In the genomic region with DNA sequence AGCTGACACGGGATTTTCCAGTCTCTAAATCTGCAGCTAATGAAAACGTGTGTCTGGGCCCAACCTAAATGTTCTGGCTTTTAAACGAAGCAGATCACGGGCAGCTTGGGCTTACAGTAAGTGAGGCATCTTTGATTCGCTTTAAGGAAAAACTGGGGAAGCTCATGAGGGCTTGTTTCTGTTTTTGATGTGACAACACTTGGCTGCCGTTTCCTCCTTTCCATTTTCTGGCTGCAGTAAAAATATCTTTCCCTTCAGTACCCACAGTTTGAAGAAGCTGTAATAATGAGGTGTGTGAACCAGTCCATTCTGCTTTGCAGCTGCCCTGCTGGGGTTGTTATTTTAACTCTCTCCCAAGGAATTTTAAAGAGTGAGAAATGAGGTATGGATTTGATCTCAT, we compare ENCODE assay signal across 17 mouse cellular contexts.
DNase-seq lines count a peak whose midpoint lies in the region; ATAC-seq and TF ChIP-seq lines count a peak whose summit lies in the region.
"Had no signal": no experiment of that assay in that cellular context is flagged by ENCODE, and none has a peak within 500 bp of the region (broad histone marks: within the 10 kb centered on the region; RNA-seq: fewer than 3 reads in every experiment).

No protein-coding gene starts in this region.

- no peak overlapping the region for H3K9ac ChIP-seq in hindbrain, embryonic 12.5 days
- no peak overlapping the region for H3K9ac ChIP-seq in hindbrain, embryonic 11.5 days (ENCODE audit: low read depth, low read length)
- no peak overlapping the region for H3K9ac ChIP-seq in forebrain, embryonic 14.5 days (ENCODE audit: low read length)
- H3K9ac ChIP-seq in midbrain, embryonic 14.5 days (replicated peaks; ENCODE audit: low read length), result no peak overlapping the region
- H3K9ac ChIP-seq: limb, embryonic 12.5 days; liver, embryonic 14.5 days; neural tube, embryonic 13.5 days had no signal

- H3K27me3 ChIP-seq in hindbrain, embryonic 12.5 days, result no peaks in the 10 kb centered on the region
- no peaks in the 10 kb centered on the region for H3K27me3 ChIP-seq in hindbrain, embryonic 11.5 days (ENCODE audit: control insufficient read depth, insufficient read depth, low read length)
- H3K27me3 ChIP-seq in forebrain, embryonic 14.5 days (replicated peaks; ENCODE audit: control insufficient read depth, insufficient read depth, low read length), result no peaks in the 10 kb centered on the region
- no peaks in the 10 kb centered on the region for H3K27me3 ChIP-seq in midbrain, embryonic 14.5 days (ENCODE audit: control insufficient read depth, insufficient read depth, low read length)
- no peaks in the 10 kb centered on the region for H3K27me3 ChIP-seq in limb, embryonic 10.5 days (ENCODE audit: low read depth, poor library complexity, severe bottlenecking)
- H3K27me3 ChIP-seq: limb, embryonic 12.5 days; neural tube, embryonic 13.5 days had no signal

- WGBS in hindbrain, embryonic 12.5 days, result 49% methylated on average over 6 of the region's 6 CpGs
- WGBS in hindbrain, embryonic 11.5 days, result 63% methylated on average over 6 of the region's 6 CpGs
- WGBS in forebrain, embryonic 14.5 days, result 10% methylated on average over 6 of the region's 6 CpGs
- WGBS in midbrain, embryonic 14.5 days, result 17% methylated on average over 6 of the region's 6 CpGs
- 59% methylated on average over 6 of the region's 6 CpGs for WGBS in limb, embryonic 10.5 days

- no peak for TF ChIP-seq CTCF in brain, embryonic 14.5 days (IDR thresholded peaks at IDR 0.05; ENCODE audit: borderline replicate concordance, extremely low read depth, insufficient read depth, insufficient read length)

- no peak for TF ChIP-seq POLR2A in brain, embryonic 14.5 days (IDR thresholded peaks at IDR 0.05; ENCODE audit: borderline replicate concordance, extremely low read depth, insufficient read depth, insufficient read length, poor library complexity, severe bottlenecking)

- DNase-seq in hindbrain, embryonic 11.5 days (ENCODE audit: low spot score), result no peak
- DNase-seq in brain, embryonic 14.5 days (ENCODE audit: low read depth), result peak; percentile 80
- DNase-seq in forebrain, embryonic 14.5 days (ENCODE audit: low spot score), result peak; percentile 58
- peak; percentile 38 for DNase-seq in midbrain, embryonic 14.5 days
- DNase-seq in gastrocnemius, postnatal 10 days, result no peak
- no peak for DNase-seq in limb, embryonic 10.5 days (ENCODE audit: low spot score)
- DNase-seq: cerebellum, postnatal 10 days; embryo, embryonic 11 days; gastrocnemius, postnatal 36 days; heart, postnatal 36 days; kidney, adult 8-10 months; kidney, postnatal 25 days had no signal

- H3K27ac ChIP-seq in hindbrain, embryonic 12.5 days, result 0 out of 2 replicates have a peak overlapping the region, but pooled peaks have one; percentile 17
- H3K27ac ChIP-seq in hindbrain, embryonic 11.5 days (ENCODE audit: low read depth, low read length), result no peak overlapping the region
- peak overlapping the region; percentile 41; the same call in 1 of the 2 replicates for H3K27ac ChIP-seq in forebrain, embryonic 14.5 days (ENCODE audit: low read depth, low read length)
- H3K27ac ChIP-seq in midbrain, embryonic 14.5 days (replicated peaks; ENCODE audit: low read depth, low read length), result peak overlapping the region; percentile 60; the same call in 1 of the 2 replicates
- H3K27ac ChIP-seq in limb, embryonic 10.5 days, result no peak overlapping the region
- H3K27ac ChIP-seq: limb, embryonic 12.5 days; liver, embryonic 14.5 days; neural tube, embryonic 13.5 days had no signal

- no peaks in the 10 kb centered on the region for H3K36me3 ChIP-seq in hindbrain, embryonic 12.5 days
- H3K36me3 ChIP-seq in hindbrain, embryonic 11.5 days (ENCODE audit: control insufficient read depth, insufficient read depth, low read length), result no peaks in the 10 kb centered on the region
- no peaks in the 10 kb centered on the region for H3K36me3 ChIP-seq in forebrain, embryonic 14.5 days (ENCODE audit: control insufficient read depth, insufficient read depth, low read length)
- no peaks in the 10 kb centered on the region for H3K36me3 ChIP-seq in midbrain, embryonic 14.5 days (ENCODE audit: control insufficient read depth, insufficient read depth, low read length)
- no peaks in the 10 kb centered on the region for H3K36me3 ChIP-seq in limb, embryonic 10.5 days
- H3K36me3 ChIP-seq: limb, embryonic 12.5 days; neural tube, embryonic 13.5 days had no signal

- no peak for ATAC-seq in hindbrain, embryonic 12.5 days (ENCODE audit: low FRiP score)
- ATAC-seq in hindbrain, embryonic 11.5 days (ENCODE audit: low FRiP score), result no peak
- peak; percentile 16; the same call in 1 of the 2 replicates for ATAC-seq in forebrain, embryonic 14.5 days
- ATAC-seq in midbrain, embryonic 14.5 days (ENCODE audit: low FRiP score, low TSS enrichment), result no peak

- no peak overlapping the region for H3K4me2 ChIP-seq in hindbrain, embryonic 12.5 days (replicated peaks)
- H3K4me2 ChIP-seq in hindbrain, embryonic 11.5 days (replicated peaks; ENCODE audit: low read depth, low read length), result no peak overlapping the region
- H3K4me2 ChIP-seq in forebrain, embryonic 14.5 days (ENCODE audit: low read length), result peak overlapping the region; percentile 21; the same call in 1 of the 2 replicates
- H3K4me2 ChIP-seq in midbrain, embryonic 14.5 days (ENCODE audit: low read length), result peak overlapping the region; percentile 15
- H3K4me2 ChIP-seq: heart, embryonic 11.5 days; limb, embryonic 12.5 days; neural tube, embryonic 13.5 days had no signal

- no peaks in the 10 kb centered on the region for H3K9me3 ChIP-seq in hindbrain, embryonic 12.5 days (replicated peaks)
- H3K9me3 ChIP-seq in hindbrain, embryonic 11.5 days (ENCODE audit: control insufficient read depth, low read length), result no peaks in the 10 kb centered on the region
- no peaks in the 10 kb centered on the region for H3K9me3 ChIP-seq in forebrain, embryonic 14.5 days (replicated peaks; ENCODE audit: control insufficient read depth, low read length)
- H3K9me3 ChIP-seq in midbrain, embryonic 14.5 days (ENCODE audit: control insufficient read depth, low read length), result no peaks in the 10 kb centered on the region
- H3K9me3 ChIP-seq in limb, embryonic 10.5 days (replicated peaks), result no peaks in the 10 kb centered on the region
- H3K9me3 ChIP-seq: limb, embryonic 12.5 days; neural tube, embryonic 13.5 days had no signal

- H3K4me1 ChIP-seq in hindbrain, embryonic 12.5 days, result peaks cover 14% of the 10 kb centered on the region
- H3K4me1 ChIP-seq in hindbrain, embryonic 11.5 days (replicated peaks; ENCODE audit: control insufficient read depth, insufficient read depth, low read length), result no peaks in the 10 kb centered on the region; the same call in 1 of the 2 replicates
- peaks cover 20% of the 10 kb centered on the region for H3K4me1 ChIP-seq in forebrain, embryonic 14.5 days (ENCODE audit: control insufficient read depth, insufficient read depth, low read length)
- peaks cover 18% of the 10 kb centered on the region for H3K4me1 ChIP-seq in midbrain, embryonic 14.5 days (ENCODE audit: control insufficient read depth, insufficient read depth, low read length)
- peaks cover 7% of the 10 kb centered on the region; the same call in 1 of the 2 replicates for H3K4me1 ChIP-seq in limb, embryonic 10.5 days

- no peak overlapping the region for H3K4me3 ChIP-seq in hindbrain, embryonic 12.5 days
- H3K4me3 ChIP-seq in hindbrain, embryonic 11.5 days (ENCODE audit: low read depth, low read length), result no peak overlapping the region
- H3K4me3 ChIP-seq in forebrain, embryonic 14.5 days (ENCODE audit: low read depth, low read length), result no peak overlapping the region
- no peak overlapping the region for H3K4me3 ChIP-seq in midbrain, embryonic 14.5 days (replicated peaks; ENCODE audit: low read depth, low read length)
- H3K4me3 ChIP-seq in limb, embryonic 10.5 days, result no peak overlapping the region
- H3K4me3 ChIP-seq: limb, embryonic 12.5 days; neural tube, embryonic 13.5 days had no signal

Comparison
In these comparisons a context has a peak if more than half of its experiments do, and no peak if none do; other contexts are left out.
1. H3K27ac ChIP-seq: peak in hindbrain, embryonic 12.5 days (single experiment), forebrain, embryonic 14.5 days (single experiment) and midbrain, embryonic 14.5 days (single experiment); none in hindbrain, embryonic 11.5 days (single experiment) and limb, embryonic 10.5 days (single experiment).
2. H3K4me2 ChIP-seq: peak in forebrain, embryonic 14.5 days (single experiment) and midbrain, embryonic 14.5 days (single experiment); none in hindbrain, embryonic 12.5 days (single experiment) and hindbrain, embryonic 11.5 days (single experiment).
3. DNase-seq: peak in brain, embryonic 14.5 days (single experiment), forebrain, embryonic 14.5 days (single experiment) and midbrain, embryonic 14.5 days (single experiment); none in hindbrain, embryonic 11.5 days (single experiment), gastrocnemius, postnatal 10 days (single experiment) and limb, embryonic 10.5 days (single experiment).